Mouse (Mus musculus): ENCODE measurements around the gene Psen2. TPM values are rescaled to one million over a fixed set of nuclear protein-coding genes. Genes with fewer than 3 reads are reported as not detected.

Psen2 gene
- polyA plus RNA-seq, 1 experiment from 2014 or later = 18.5 TPM

DNA sequence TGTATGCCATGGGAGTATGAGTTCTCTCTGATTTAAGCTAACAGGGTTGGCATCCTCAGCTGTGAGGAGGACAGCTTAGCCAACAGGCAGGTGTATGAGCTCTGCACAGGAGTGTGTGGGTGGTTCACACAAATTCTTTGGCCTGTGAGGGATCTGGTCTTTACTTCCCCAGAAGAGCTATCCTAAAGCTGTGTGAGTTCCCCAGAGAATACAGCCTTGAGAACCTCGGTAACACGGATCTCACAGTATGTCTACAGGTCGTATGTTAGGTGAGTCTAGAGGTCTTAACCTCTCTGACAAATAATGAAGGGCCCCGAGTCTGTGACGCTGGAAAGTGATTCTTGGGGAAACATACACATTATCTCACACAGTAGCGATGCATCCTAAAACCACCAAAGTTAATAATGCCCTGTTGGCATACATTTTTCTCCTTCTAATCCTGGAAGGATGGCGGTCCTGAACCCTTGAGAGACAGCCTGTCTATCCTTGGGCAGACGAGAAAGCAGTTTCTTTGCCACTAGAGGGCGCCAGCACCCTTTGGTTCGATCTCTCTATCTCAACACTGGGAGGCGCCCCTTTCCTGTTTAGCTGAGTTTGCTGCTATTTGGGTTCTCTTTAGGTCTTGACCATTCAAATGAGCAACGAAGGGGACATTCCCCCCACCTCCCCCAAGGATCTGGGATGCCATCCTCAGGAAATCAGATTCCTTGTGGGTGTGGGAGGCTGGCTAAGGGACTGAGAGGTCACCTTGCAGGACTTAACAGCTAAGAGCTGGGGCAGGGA, 5.2 kb upstream of the Psen2 start:
- no peak overlapping the region for H3K27ac ChIP-seq (replicated peaks)
- peaks cover 4% of the 10 kb centered on the region; the same call in 1 of the 2 replicates for H3K4me1 ChIP-seq (replicated peaks)
- no peak overlapping the region for H3K4me2 ChIP-seq
- H3K4me3 ChIP-seq = no peak overlapping the region
- no peak overlapping the region for H3K9ac ChIP-seq
- H3K27me3 ChIP-seq = peaks cover 3% of the 10 kb centered on the region; the same call in 1 of the 2 replicates
- no peaks in the 10 kb centered on the region for H3K9me3 ChIP-seq
- ATAC-seq (ENCODE audit: low FRiP score, low read depth) = peak; percentile 90
- H3K36me3 ChIP-seq = no peaks in the 10 kb centered on the region
- WGBS = 18% methylated on average over 12 of the region's 12 CpGs

DNA sequence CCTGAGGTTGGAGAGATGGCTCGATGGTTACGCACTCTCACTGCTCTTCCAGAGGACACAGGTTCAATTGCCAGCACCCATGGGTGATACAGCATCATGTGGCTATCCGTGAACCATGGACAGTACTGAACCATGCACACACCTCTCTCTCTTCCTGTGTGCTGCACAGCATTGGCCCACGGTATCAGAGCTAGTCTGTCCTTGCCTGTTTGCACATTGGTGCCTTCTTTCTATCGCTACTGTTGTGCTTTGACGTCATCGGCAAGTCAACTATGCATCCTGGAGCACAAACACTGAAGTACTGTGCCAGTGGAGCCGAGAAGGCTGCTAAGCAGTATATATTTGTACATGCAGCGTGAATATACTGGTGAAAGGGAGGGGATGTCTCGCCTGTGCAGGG, 3.9 kb upstream of the Psen2 start:
- 76% methylated on average over 10 of the region's 10 CpGs for WGBS
- no peak overlapping the region for H3K4me2 ChIP-seq
- H3K9ac ChIP-seq = no peak overlapping the region
- H3K27me3 ChIP-seq = peaks cover 3% of the 10 kb centered on the region; the same call in 1 of the 2 replicates
- H3K4me1 ChIP-seq (replicated peaks) = peaks cover 4% of the 10 kb centered on the region; the same call in 1 of the 2 replicates
- H3K9me3 ChIP-seq = no peaks in the 10 kb centered on the region
- H3K27ac ChIP-seq (replicated peaks) = no peak overlapping the region
- H3K36me3 ChIP-seq = no peaks in the 10 kb centered on the region
- no peak overlapping the region for H3K4me3 ChIP-seq
- ATAC-seq (ENCODE audit: low FRiP score, low read depth) = no peak

DNA sequence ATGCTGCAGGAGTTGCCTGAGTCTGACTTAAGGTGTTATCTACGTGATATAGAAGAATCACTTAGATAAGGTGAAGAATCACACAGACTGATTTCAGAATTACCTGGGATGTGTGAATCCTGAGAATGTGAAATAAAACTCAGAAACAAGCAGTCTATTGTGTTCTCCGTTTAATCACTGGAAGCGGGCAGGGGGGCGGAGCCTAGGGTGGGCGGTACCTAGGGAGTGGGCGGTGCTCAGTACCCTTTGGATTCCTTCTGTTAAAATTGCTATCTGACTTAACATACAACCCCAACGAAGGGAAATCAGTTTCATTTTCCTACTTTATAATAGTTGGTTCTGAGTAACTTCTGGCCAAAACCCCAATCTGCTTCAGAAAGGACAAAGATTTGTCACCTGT, 2.2 kb upstream of the Psen2 start:
- no peak overlapping the region for H3K27ac ChIP-seq (replicated peaks)
- 17% methylated on average over 7 of the region's 7 CpGs for WGBS
- no peak for ATAC-seq (ENCODE audit: low FRiP score, low read depth)
- no peaks in the 10 kb centered on the region for H3K36me3 ChIP-seq
- H3K9ac ChIP-seq = no peak overlapping the region
- peaks cover 4% of the 10 kb centered on the region; the same call in 1 of the 2 replicates for H3K4me1 ChIP-seq (replicated peaks)
- no peak overlapping the region for H3K4me3 ChIP-seq
- H3K27me3 ChIP-seq = peaks cover 3% of the 10 kb centered on the region; the same call in 1 of the 2 replicates
- peak overlapping the region; percentile 21; the same call in 1 of the 2 replicates for H3K4me2 ChIP-seq
- H3K9me3 ChIP-seq = no peaks in the 10 kb centered on the region

DNA sequence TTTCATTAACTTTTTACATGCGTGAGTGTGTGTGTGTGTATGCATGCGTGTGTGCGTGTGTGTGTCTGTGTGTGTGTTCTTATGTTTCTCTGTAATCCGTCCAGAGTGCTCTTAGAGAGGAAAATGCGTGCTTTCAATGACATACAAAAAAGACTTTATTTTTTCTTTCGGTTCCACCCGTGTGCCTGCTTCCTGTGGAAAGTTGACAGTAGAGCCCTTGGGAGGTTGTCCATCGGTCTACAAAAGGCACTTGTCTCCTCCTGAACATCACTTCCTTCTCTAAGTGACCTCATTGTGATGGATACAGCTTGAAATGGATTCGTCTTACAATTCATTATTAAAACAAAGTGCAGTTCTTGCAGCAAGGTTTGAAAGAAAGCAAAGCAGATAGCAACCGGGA, 1.6 kb upstream of the Psen2 start:
- Histone ChIP-seq H3K36me3 (no peaks in the 10 kb centered on the region), H3K9ac (no peak overlapping the region), H3K27ac (replicated peaks) (no peak overlapping the region), H3K4me1 (replicated peaks) (peaks cover 4% of the 10 kb centered on the region; the same call in 1 of the 2 replicates), H3K9me3 (no peaks in the 10 kb centered on the region), H3K27me3 (peaks cover 3% of the 10 kb centered on the region; the same call in 1 of the 2 replicates), H3K4me2 (peak overlapping the region; percentile 21), H3K4me3 (no peak overlapping the region)
- ATAC-seq (ENCODE audit: low FRiP score, low read depth) = no peak
- WGBS = 70% methylated on average over 10 of the region's 10 CpGs

DNA sequence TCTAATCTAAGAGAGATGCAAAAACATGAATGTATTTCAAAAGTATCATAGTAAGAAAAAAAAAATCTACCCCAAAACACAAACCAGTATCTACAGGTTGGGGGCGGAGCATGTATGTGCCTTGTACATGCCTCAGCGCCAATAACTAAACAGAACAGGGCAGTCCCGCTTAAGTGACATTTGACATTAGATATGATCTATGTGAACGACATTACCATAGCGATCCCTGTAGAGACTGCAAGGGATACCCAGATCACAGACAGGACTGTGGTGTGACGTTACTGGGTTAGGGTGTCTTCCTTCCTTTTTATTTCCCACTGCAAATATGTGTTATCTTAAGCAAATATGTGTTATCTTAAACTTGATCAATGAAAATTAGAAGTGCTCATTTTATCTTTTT, 1.2 kb upstream of the Psen2 start:
- Histone ChIP-seq H3K27ac (replicated peaks) (no peak overlapping the region), H3K9ac (no peak overlapping the region), H3K4me3 (no peak overlapping the region), H3K27me3 (peaks cover 3% of the 10 kb centered on the region; the same call in 1 of the 2 replicates), H3K36me3 (no peaks in the 10 kb centered on the region), H3K4me1 (replicated peaks) (peaks cover 4% of the 10 kb centered on the region; the same call in 1 of the 2 replicates), H3K4me2 (no peak overlapping the region), H3K9me3 (no peaks in the 10 kb centered on the region)
- ATAC-seq (ENCODE audit: low FRiP score, low read depth) = no peak
- WGBS = 82% methylated on average over 6 of the region's 6 CpGs

DNA sequence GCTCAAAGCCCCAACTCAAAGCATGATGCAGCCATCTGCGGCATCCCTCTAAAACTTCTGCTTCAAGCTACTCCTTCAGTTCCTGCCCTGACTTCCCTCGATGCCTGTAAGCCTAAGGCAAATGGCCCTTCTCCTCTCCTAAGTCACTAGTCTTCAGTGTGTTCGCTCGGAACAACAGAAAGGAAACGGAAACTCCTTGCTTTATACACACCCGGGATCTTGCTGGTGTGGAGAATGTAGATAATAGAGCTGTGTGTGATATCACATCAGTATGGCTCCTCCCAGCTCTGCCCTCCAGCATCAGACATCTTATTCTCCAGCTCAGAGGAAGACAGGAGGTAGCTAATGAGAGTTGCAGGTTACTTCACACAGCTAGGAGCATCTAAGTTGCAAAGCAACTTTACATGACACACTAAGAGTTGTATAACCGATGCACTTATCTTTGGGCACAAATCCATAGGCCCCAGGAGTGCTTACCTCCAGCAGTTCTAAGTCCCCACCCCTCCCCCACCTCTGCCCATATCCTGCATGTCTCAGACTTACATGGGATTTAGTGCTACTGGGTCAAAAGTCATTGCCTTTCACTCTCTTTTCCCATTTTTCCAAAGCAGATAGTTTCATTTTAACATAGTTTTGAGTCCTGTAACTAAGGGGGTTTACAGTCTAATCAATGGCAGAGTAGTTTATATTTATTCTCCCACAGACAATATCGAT, 1.2 kb downstream of the Psen2 start:
- peaks cover under 1% of the 10 kb centered on the region; the same call in 1 of the 2 replicates for H3K4me1 ChIP-seq (replicated peaks)
- peaks cover 3% of the 10 kb centered on the region; the same call in 1 of the 2 replicates for H3K27me3 ChIP-seq
- H3K27ac ChIP-seq (replicated peaks) = no peak overlapping the region
- no peaks in the 10 kb centered on the region for H3K9me3 ChIP-seq
- no peak for ATAC-seq (ENCODE audit: low FRiP score, low read depth)
- WGBS = 81% methylated on average over 8 of the region's 8 CpGs
- no peak overlapping the region for H3K4me3 ChIP-seq
- no peak overlapping the region for H3K4me2 ChIP-seq
- no peak overlapping the region for H3K9ac ChIP-seq
- no peaks in the 10 kb centered on the region for H3K36me3 ChIP-seq

DNA sequence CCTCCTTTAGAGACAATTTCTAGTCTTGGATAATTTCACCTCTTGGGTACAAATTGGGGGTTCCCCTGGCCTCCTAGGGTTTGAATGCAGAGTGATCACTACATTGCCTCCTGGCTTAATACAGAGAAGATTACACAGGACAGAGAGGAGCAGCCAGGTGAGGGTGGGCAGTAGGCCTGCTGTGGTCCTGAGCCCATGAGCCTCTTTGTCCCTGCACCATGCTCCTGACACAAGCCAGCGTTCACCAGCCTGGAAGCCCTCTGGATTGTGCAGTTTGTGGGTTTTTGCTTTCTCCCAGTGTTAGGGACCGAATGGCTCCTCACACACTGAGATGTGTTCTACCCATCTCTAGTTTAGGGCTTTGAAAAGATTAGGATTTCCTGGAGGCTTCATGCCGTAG, 1.8 kb downstream of the Psen2 start:
- 95% methylated on average over 3 of the region's 3 CpGs for WGBS
- Histone ChIP-seq H3K9ac (no peak overlapping the region), H3K9me3 (no peaks in the 10 kb centered on the region), H3K4me1 (replicated peaks) (peaks cover 4% of the 10 kb centered on the region; the same call in 1 of the 2 replicates), H3K4me2 (no peak overlapping the region), H3K27ac (replicated peaks) (no peak overlapping the region), H3K27me3 (peaks cover 3% of the 10 kb centered on the region; the same call in 1 of the 2 replicates), H3K4me3 (no peak overlapping the region), H3K36me3 (no peaks in the 10 kb centered on the region)
- ATAC-seq (ENCODE audit: low FRiP score, low read depth) = no peak

DNA sequence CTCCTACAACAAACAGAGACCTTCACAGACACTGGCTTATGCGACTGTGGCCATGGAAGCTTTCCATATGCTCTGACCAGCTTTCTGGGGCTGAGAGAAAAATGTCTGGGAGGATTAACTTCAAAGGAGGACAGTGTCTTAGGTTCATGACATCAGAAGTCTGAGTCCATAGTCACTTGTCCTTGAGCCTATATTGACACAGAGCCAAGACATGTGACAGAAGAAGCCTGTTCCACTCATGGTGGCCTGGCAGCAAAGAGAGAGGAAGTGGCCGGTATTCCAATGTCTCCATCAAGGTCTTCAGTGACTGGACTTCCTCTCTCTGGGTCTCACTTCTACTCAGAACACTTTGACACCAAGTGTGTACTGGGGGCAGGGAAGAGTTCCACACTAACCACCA, 2.4 kb downstream of the Psen2 start:
- Histone ChIP-seq H3K27ac (replicated peaks) (no peak overlapping the region), H3K27me3 (peaks cover 3% of the 10 kb centered on the region; the same call in 1 of the 2 replicates), H3K4me2 (no peak overlapping the region), H3K36me3 (no peaks in the 10 kb centered on the region), H3K4me3 (no peak overlapping the region), H3K9me3 (no peaks in the 10 kb centered on the region), H3K9ac (no peak overlapping the region), H3K4me1 (replicated peaks) (peaks cover 4% of the 10 kb centered on the region; the same call in 1 of the 2 replicates)
- 89% methylated on average over 2 of the region's 2 CpGs for WGBS
- no peak for ATAC-seq (ENCODE audit: low FRiP score, low read depth)

DNA sequence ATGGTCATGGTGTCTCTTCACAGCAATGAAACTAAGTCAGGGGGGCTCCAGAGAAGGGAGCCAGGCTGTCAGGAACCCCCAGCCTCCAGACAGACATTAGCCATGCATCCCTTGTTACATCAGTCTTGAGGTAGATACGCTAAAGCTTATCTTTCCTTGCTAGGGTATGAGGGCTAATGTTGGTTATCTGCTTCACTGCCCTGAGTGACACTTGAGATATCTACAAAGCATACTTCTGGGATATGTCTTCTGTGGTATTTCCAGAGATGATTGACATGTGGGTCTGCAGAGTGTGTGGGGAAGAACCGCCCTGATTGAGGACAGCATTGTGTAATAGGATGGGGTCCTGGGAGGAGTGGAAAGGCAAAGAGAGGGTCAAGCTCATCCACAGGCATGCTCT, 3.5 kb downstream of the Psen2 start:
- WGBS = 84% methylated on average over 2 of the region's 2 CpGs
- no peak for ATAC-seq (ENCODE audit: low FRiP score, low read depth)
- Histone ChIP-seq H3K4me3 (no peak overlapping the region), H3K36me3 (no peaks in the 10 kb centered on the region), H3K9me3 (no peaks in the 10 kb centered on the region), H3K27ac (replicated peaks) (no peak overlapping the region), H3K9ac (no peak overlapping the region), H3K27me3 (no peaks in the 10 kb centered on the region), H3K4me2 (no peak overlapping the region), H3K4me1 (replicated peaks) (peaks cover 13% of the 10 kb centered on the region)

DNA sequence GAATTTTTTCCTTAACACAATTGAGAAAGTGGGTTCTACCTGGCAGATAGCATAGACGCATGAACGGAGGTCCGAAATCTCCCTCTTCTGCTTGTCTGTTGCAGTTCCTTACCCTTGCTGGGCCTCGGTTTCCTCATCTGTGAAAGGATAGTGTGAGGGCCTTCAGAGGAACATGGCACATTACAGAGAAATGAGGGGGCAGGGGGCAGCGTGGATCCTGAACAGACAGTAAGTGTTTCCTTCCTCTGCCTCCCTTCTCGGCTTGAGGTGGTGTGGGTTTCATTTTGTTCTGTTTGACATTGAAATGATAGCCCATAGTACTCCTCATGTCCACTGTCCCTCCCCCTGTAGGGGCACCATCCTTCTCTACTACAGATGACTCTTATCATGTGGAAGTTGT, 5.8 kb downstream of the Psen2 start:
- H3K4me3 ChIP-seq = no peak overlapping the region
- WGBS = 94% methylated on average over 6 of the region's 6 CpGs
- H3K27ac ChIP-seq (replicated peaks) = no peak overlapping the region
- no peak overlapping the region for H3K9ac ChIP-seq
- H3K4me2 ChIP-seq = no peak overlapping the region
- no peaks in the 10 kb centered on the region for H3K36me3 ChIP-seq
- H3K9me3 ChIP-seq = no peaks in the 10 kb centered on the region
- H3K27me3 ChIP-seq = no peaks in the 10 kb centered on the region
- H3K4me1 ChIP-seq (replicated peaks) = peaks cover 17% of the 10 kb centered on the region
- no peak for ATAC-seq (ENCODE audit: low FRiP score, low read depth)

DNA sequence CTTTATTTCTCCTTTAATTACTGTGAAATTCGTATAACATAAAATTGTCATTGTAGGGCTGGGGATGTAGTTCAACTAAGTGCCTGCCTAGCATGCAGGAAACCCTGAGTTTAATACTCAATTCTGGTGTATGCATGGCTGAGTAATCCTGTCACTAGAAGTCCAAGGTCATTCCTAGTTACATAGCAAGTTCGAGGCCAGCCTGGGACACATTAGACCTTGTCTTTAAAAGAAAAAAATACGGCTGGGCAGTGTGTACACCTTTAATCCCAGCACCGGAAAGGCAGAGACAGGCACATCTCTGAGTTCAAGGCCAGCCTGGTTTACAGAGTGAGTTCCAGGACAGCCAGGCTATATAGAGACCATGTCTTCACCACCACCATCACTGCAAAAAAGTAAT, 6.4 kb downstream of the Psen2 start:
- Histone ChIP-seq H3K4me2 (peak overlapping the region; percentile 89), H3K36me3 (no peaks in the 10 kb centered on the region), H3K9me3 (no peaks in the 10 kb centered on the region), H3K27me3 (no peaks in the 10 kb centered on the region), H3K27ac (replicated peaks) (peak overlapping the region; percentile 86), H3K9ac (0 out of 2 replicates have a peak overlapping the region, but pooled peaks have one; percentile 91), H3K4me3 (peak overlapping the region; percentile 88), H3K4me1 (replicated peaks) (peaks cover 17% of the 10 kb centered on the region)
- 59% methylated on average over 4 of the region's 4 CpGs for WGBS
- ATAC-seq (ENCODE audit: low FRiP score, low read depth) = no peak

DNA sequence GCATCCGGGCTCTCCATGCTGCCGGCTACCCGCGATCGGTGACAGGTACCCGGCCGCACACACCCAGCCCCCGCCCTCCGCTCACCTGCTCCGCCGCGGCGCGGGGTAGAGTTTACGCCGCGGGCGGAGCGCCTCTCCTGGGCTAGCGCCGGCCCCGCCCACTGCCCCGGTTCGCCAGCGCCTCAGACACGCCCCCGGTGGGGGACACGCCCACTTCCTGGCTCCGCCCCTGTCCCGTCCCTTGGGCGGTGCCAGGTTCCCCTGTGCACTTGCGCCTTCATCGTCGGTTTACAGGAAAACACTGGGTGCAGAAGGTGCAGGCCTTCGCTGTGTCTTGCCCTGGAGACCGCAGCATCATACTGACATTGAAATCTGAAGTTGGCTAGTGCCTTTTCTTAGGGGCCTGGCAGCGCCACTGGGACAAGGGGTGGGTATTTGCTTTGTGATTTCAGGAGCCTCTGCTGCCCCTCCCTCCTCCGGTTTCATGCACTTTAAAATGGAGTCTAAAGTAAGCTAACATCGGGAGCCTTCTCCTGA, 7.0 kb downstream of the Psen2 start:
- ATAC-seq (ENCODE audit: low FRiP score, low read depth) = peak; percentile 92
- Histone ChIP-seq H3K9me3 (no peaks in the 10 kb centered on the region), H3K4me1 (replicated peaks) (peaks cover 17% of the 10 kb centered on the region), H3K9ac (peak overlapping the region; percentile 91), H3K27ac (replicated peaks) (peak overlapping the region; percentile 86), H3K36me3 (no peaks in the 10 kb centered on the region), H3K4me3 (peak overlapping the region; percentile 88), H3K27me3 (no peaks in the 10 kb centered on the region), H3K4me2 (peak overlapping the region; percentile 89)
- WGBS = under 1% methylated on average over 38 of the region's 39 CpGs
